Mouse (Mus musculus) heart, embryonic 14.5 days (tissue): ENCODE results near the gene Barx2. TPM values are rescaled to one million over a fixed set of nuclear protein-coding genes. Genes with fewer than 3 reads are reported as not detected.

ENCODE experiments used
- ATAC-seq: fragments of 200-750 bp; cut with Nextera tagmentation; 2 replicates; pipeline ENCODE4 v1.8.0; 2017; ENCODE audit warnings: low read depth, moderate TSS enrichment; ENCODE audit not compliant: insufficient number of reproducible peaks, insufficient read depth, low FRiP score
- H3K27ac ChIP-seq, 2 experiments: fragments of 200-500 bp in 1 of 2; fragments of 300-500 bp in 1 of 2; sonication (generic) in 1 of 2; replicated peaks in 1 of 2; 2 replicates each; pipeline ENCODE4 v1.5.1; 2012 to 2014; ENCODE audit warnings: low read depth in 2 of 2, low read length in 2 of 2, control low read depth in 1 of 2, mild to moderate bottlenecking in 1 of 2, mixed read lengths in 1 of 2; ENCODE audit not compliant: control insufficient read depth in 1 of 2, insufficient read depth in 1 of 2
- H3K27me3 ChIP-seq: fragments of 300-500 bp; sonication (generic); 2 replicates; pipeline ENCODE4 v1.6.1; 2014; ENCODE audit warnings: mild to moderate bottlenecking, low read length, control low read depth; ENCODE audit not compliant: control insufficient read depth, insufficient read depth
- H3K36me3 ChIP-seq: fragments of 300-500 bp; sonication (generic); 2 replicates; pipeline ENCODE4 v1.6.1; 2014; ENCODE audit warnings: mild to moderate bottlenecking, control low read depth, low read length, mixed read lengths; ENCODE audit not compliant: control insufficient read depth, insufficient read depth
- H3K4me1 ChIP-seq, 2 experiments: fragments of 200-500 bp in 1 of 2; fragments of 300-500 bp in 1 of 2; sonication (generic) in 1 of 2; 2 replicates each; pipeline ENCODE4 v1.6.1; 2012 to 2014; ENCODE audit warnings: low read length in 2 of 2, control low read depth in 1 of 2, mixed read lengths in 1 of 2; ENCODE audit not compliant: control insufficient read depth in 2 of 2, insufficient read depth in 2 of 2
- H3K4me2 ChIP-seq: fragments of 300-500 bp; sonication (generic); 2 replicates; pipeline ENCODE4 v1.6.1; 2014; ENCODE audit warnings: mild to moderate bottlenecking, low read length
- H3K4me3 ChIP-seq, 2 experiments: fragments of 200-500 bp in 1 of 2; fragments of 300-500 bp in 1 of 2; sonication (generic) in 1 of 2; 2 replicates each; pipeline ENCODE4 v1.5.1; 2012 to 2014; ENCODE audit warnings: low read length in 2 of 2, mild to moderate bottlenecking in 2 of 2, control low read depth in 1 of 2, low read depth in 1 of 2, moderate library complexity in 1 of 2; ENCODE audit not compliant: control insufficient read depth in 1 of 2, insufficient read depth in 1 of 2
- H3K9ac ChIP-seq: fragments of 300-500 bp; sonication (generic); 2 replicates; pipeline ENCODE4 v1.6.1; 2014; ENCODE audit warnings: mild to moderate bottlenecking, low read length
- H3K9me3 ChIP-seq: fragments of 300-500 bp; sonication (generic); 2 replicates; pipeline ENCODE4 v1.6.1; 2016; ENCODE audit warnings: low read length, control low read depth; ENCODE audit not compliant: control insufficient read depth
- WGBS: fragments of 180-500 bp; shearing (Covaris S2); extraction: QIAGEN DNeasy Blood & Tissue Kit; methylation state at CpG from one replicate; pipeline ENCODE4 v1.1.7; 2014; 5-methylcytosine and 5-hydroxymethylcytosine counted together
- polyA plus RNA-seq: library from polyadenylated mRNA; unstranded; fragments of >200 nt; fragmentation: Nextera tagmentation; extraction: Ambion mirVana; gene quantifications from 2 replicates; pipeline ENCODE4 v1.2.1, GENCODE M21; 2014

Gene Barx2
- polyA plus RNA-seq, 1 experiment from 2014 or later, result not detected

- Histone ChIP-seq H3K36me3 (no peaks in the 10 kb centered on the region), H3K4me3 (no peak overlapping the region), H3K4me2 (no peak overlapping the region), H3K9me3 (no peaks in the 10 kb centered on the region), H3K27me3 (no peaks in the 10 kb centered on the region), H3K4me1 (no peaks in the 10 kb centered on the region), H3K27ac (no peak overlapping the region), H3K9ac (no peak overlapping the region)
- 87% methylated on average over 1 of the region's 1 CpGs for WGBS
- ATAC-seq, result no peak
These were observed 110.6 kb downstream of the Barx2 start for GRCm38 (mm10) chr9:31802641-31803040.

Other genes with a start within 250 kb of the Barx2 start
- 4.0 and 4.1 TPM in 2 replicates for gene Arhgap32, start 202.7 kb upstream of the Barx2 start, polyA plus RNA-seq